ENCODE assay signal across 25 mouse cellular contexts in the genomic region with DNA sequence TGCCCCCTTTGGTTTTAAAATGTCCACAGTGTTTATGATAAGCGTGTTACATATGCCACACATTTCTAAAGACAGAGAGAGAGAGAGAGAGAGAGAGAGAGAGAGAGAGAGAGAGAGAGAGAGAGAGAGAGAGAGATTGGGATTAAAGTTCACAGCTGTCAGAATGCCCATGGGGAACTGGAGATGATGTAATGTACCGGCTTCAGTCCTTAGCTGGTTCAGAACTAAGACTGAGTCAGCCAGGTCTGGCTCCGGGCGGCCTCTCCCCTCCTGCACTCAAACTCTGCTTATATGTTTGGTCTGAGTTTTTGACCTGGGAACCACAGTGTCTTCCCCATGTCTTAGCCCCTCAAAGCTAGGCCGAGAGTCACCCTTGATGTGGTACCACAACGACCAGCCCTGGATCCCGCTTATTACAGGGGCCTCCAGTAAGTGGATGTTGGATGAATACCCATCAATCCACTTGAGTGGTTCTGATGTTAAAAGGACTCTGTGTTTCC. TPM values are rescaled to one million over a fixed set of nuclear protein-coding genes. Genes with fewer than 3 reads are reported as not detected.
A peak's percentile ranks its signal among the peaks of the same experiment; 100 is the strongest.
DNase-seq lines count a peak whose midpoint lies in the region; ATAC-seq and TF ChIP-seq lines count a peak whose summit lies in the region.
"Had no signal": no experiment of that assay in that cellular context is flagged by ENCODE, and none has a peak within 500 bp of the region (broad histone marks: within the 10 kb centered on the region; RNA-seq: fewer than 3 reads in every experiment).

No protein-coding gene starts in this region.

- peak overlapping the region; percentile 23; the same call in 1 of the 2 replicates for H3K27ac ChIP-seq in kidney, embryonic 15.5 days
- H3K27ac ChIP-seq in lung, postnatal 0 days (ENCODE audit: low read length) = peak overlapping the region; percentile 69
- no peak overlapping the region for H3K27ac ChIP-seq in forebrain, embryonic 12.5 days
- H3K27ac ChIP-seq in forebrain, postnatal 0 days (ENCODE audit: low read depth, low read length) = no peak overlapping the region
- H3K27ac ChIP-seq: forebrain, embryonic 15.5 days; heart, adult 2 months; heart, embryonic 13.5 days; hindbrain, embryonic 14.5 days; layer of hippocampus, adult 2 months; midbrain, embryonic 12.5 days had no signal

- no peak for TF ChIP-seq CTCF in lung, postnatal 0 days (IDR thresholded peaks at IDR 0.05)
- no peak for TF ChIP-seq CTCF in forebrain, postnatal 0 days (IDR thresholded peaks at IDR 0.05; ENCODE audit: low read depth)

- ATAC-seq in kidney, embryonic 15.5 days (replicated peaks; ENCODE audit: low FRiP score) = no peak
- no peak for ATAC-seq in lung, postnatal 0 days
- ATAC-seq in forebrain, embryonic 12.5 days (ENCODE audit: low FRiP score) = no peak
- ATAC-seq in forebrain, postnatal 0 days = no peak
- ATAC-seq: forebrain, embryonic 15.5 days; inflammation-experienced regulatory T-cells, adult 6 months had no signal

- no peak overlapping the region for H3K4me3 ChIP-seq in kidney, embryonic 15.5 days (replicated peaks)
- no peak overlapping the region for H3K4me3 ChIP-seq in lung, postnatal 0 days (ENCODE audit: low read depth, low read length)
- H3K4me3 ChIP-seq in forebrain, embryonic 12.5 days (replicated peaks) = no peak overlapping the region
- H3K4me3 ChIP-seq in forebrain, postnatal 0 days (ENCODE audit: low read depth, low read length) = no peak overlapping the region
- H3K4me3 ChIP-seq: embryonic facial prominence, embryonic 13.5 days; forebrain, embryonic 15.5 days; heart, adult 2 months; heart, embryonic 13.5 days; layer of hippocampus, adult 2 months; midbrain, embryonic 12.5 days had no signal

- H3K4me1 ChIP-seq in kidney, embryonic 15.5 days = peaks cover 40% of the 10 kb centered on the region
- H3K4me1 ChIP-seq in lung, postnatal 0 days (ENCODE audit: insufficient read depth, low read depth, low read length) = peaks cover 28% of the 10 kb centered on the region
- H3K4me1 ChIP-seq in forebrain, embryonic 12.5 days = no peaks in the 10 kb centered on the region
- H3K4me1 ChIP-seq in forebrain, postnatal 0 days (ENCODE audit: insufficient read depth) = no peaks in the 10 kb centered on the region
- H3K4me1 ChIP-seq: midbrain, embryonic 12.5 days had no signal

- no peaks in the 10 kb centered on the region for H3K9me3 ChIP-seq in kidney, embryonic 15.5 days (replicated peaks)
- H3K9me3 ChIP-seq in lung, postnatal 0 days (ENCODE audit: low read length) = no peaks in the 10 kb centered on the region
- no peaks in the 10 kb centered on the region for H3K9me3 ChIP-seq in forebrain, embryonic 12.5 days
- H3K9me3 ChIP-seq in forebrain, postnatal 0 days (ENCODE audit: low read length) = no peaks in the 10 kb centered on the region
- H3K9me3 ChIP-seq: embryonic facial prominence, embryonic 13.5 days; forebrain, embryonic 15.5 days; heart, embryonic 13.5 days; midbrain, embryonic 12.5 days had no signal

- no peaks in the 10 kb centered on the region for H3K36me3 ChIP-seq in kidney, embryonic 15.5 days
- H3K36me3 ChIP-seq in lung, postnatal 0 days (ENCODE audit: insufficient read depth, low read length) = no peaks in the 10 kb centered on the region
- no peaks in the 10 kb centered on the region for H3K36me3 ChIP-seq in forebrain, embryonic 12.5 days (replicated peaks)
- H3K36me3 ChIP-seq in forebrain, postnatal 0 days (ENCODE audit: insufficient read depth) = no peaks in the 10 kb centered on the region
- H3K36me3 ChIP-seq: embryonic facial prominence, embryonic 13.5 days; forebrain, embryonic 15.5 days; heart, embryonic 13.5 days; midbrain, embryonic 12.5 days had no signal

- H3K9ac ChIP-seq in kidney, embryonic 15.5 days = no peak overlapping the region
- no peak overlapping the region for H3K9ac ChIP-seq in lung, postnatal 0 days (replicated peaks; ENCODE audit: low read depth)
- no peak overlapping the region for H3K9ac ChIP-seq in forebrain, embryonic 12.5 days
- H3K9ac ChIP-seq in forebrain, postnatal 0 days = no peak overlapping the region
- H3K9ac ChIP-seq: embryonic facial prominence, embryonic 13.5 days; forebrain, embryonic 15.5 days; heart, embryonic 13.5 days; hindbrain, embryonic 14.5 days; midbrain, embryonic 12.5 days had no signal

- 56% methylated on average over 7 of the region's 7 CpGs for WGBS in kidney, embryonic 15.5 days
- WGBS in lung, postnatal 0 days = 62% methylated on average over 7 of the region's 7 CpGs
- 67% methylated on average over 7 of the region's 7 CpGs for WGBS in forebrain, embryonic 12.5 days
- WGBS in forebrain, postnatal 0 days = 55% methylated on average over 7 of the region's 7 CpGs

- DNase-seq in adrenal gland, adult 2 months = peak; percentile 21
- no peak for DNase-seq in adrenal gland, adult 8-10 months
- DNase-seq in kidney, adult 8-10 months = no peak
- peak; percentile 57 for DNase-seq in lung, postnatal 0 days (ENCODE audit: low spot score)
- no peak for DNase-seq in lung, postnatal 14 days
- DNase-seq in forebrain, postnatal 0 days = no peak
- DNase-seq: cerebellum, adult 2 months; cerebellum, postnatal 25 days; gastrocnemius, postnatal 10 days; kidney, adult 18-20 months; kidney, postnatal 25 days; lung, adult 18-20 months; right cerebral cortex, postnatal 25 days; thymus, postnatal 14 days had no signal

- 0 out of 2 replicates have a peak, but pooled peaks cover 5% of the 10 kb centered on the region for H3K27me3 ChIP-seq in kidney, embryonic 15.5 days
- no peaks in the 10 kb centered on the region for H3K27me3 ChIP-seq in lung, postnatal 0 days (replicated peaks; ENCODE audit: insufficient read depth, low read length)
- peaks cover 17% of the 10 kb centered on the region; the same call in 1 of the 2 replicates for H3K27me3 ChIP-seq in forebrain, embryonic 12.5 days
- H3K27me3 ChIP-seq in forebrain, postnatal 0 days (ENCODE audit: insufficient read depth, low read length) = no peaks in the 10 kb centered on the region
- H3K27me3 ChIP-seq: forebrain, embryonic 15.5 days had no signal

- no peak overlapping the region for H3K4me2 ChIP-seq in kidney, embryonic 15.5 days
- no peak overlapping the region for H3K4me2 ChIP-seq in lung, postnatal 0 days (replicated peaks; ENCODE audit: low read depth, low read length)
- H3K4me2 ChIP-seq in forebrain, embryonic 12.5 days = no peak overlapping the region
- no peak overlapping the region for H3K4me2 ChIP-seq in forebrain, postnatal 0 days (ENCODE audit: low read depth)
- H3K4me2 ChIP-seq: embryonic facial prominence, embryonic 13.5 days; forebrain, embryonic 15.5 days; heart, embryonic 13.5 days; hindbrain, embryonic 14.5 days; liver, embryonic 11.5 days; midbrain, embryonic 12.5 days had no signal

- no peak for TF ChIP-seq EP300 in lung, postnatal 0 days (IDR thresholded peaks at IDR 0.05)

RNA-seq across cellular contexts. Expression of gene Tbx2, which starts 55.4 kb away (rescaled TPM):
- total RNA-seq in adrenal gland, adult 2 months (2021) = 10 to 100 TPM; 16.8 to 29.0 TPM
- 54.5 and 56.0 TPM in 2 replicates for polyA plus RNA-seq in adrenal gland, adult 2 months (2012; rRNA removed)
- 10 to 100 TPM; 23.4 to 30.5 (median 24.9) TPM for total RNA-seq in adrenal gland, adult 8-10 months (2022)
- polyA plus RNA-seq in kidney, embryonic 15.5 days (2015; fragmentation: Nextera tagmentation; extraction: Ambion mirVana) = 11.2 and 11.4 TPM in 2 replicates
- 43.6 and 49.6 TPM in 2 replicates for polyA plus RNA-seq in lung, postnatal 0 days (2015; fragmentation: Nextera tagmentation; extraction: Ambion mirVana)
- polyA plus RNA-seq in forebrain, embryonic 12.5 days (2016; fragmentation: Nextera tagmentation; extraction: Ambion mirVana) = 0.81 and 1.0 TPM in 2 replicates
- 1.9 and 5.1 TPM in 2 replicates for total RNA-seq in forebrain, postnatal 0 days (2014; rRNA removed)
- polyA plus RNA-seq in forebrain, postnatal 0 days (2015; fragmentation: Nextera tagmentation; extraction: Ambion mirVana) = 0.42 and 0.44 TPM in 2 replicates
- polyA plus RNA-seq: inflammation-experienced regulatory T-cells, adult 6 months had no signal

Comparison
In these comparisons a context has a peak if more than half of its experiments do, and no peak if none do; other contexts are left out.
1. DNase-seq: peak in adrenal gland, adult 2 months (single experiment) and lung, postnatal 0 days (single experiment); none in adrenal gland, adult 8-10 months (single experiment), kidney, adult 8-10 months (0 of 2), lung, postnatal 14 days (single experiment) and forebrain, postnatal 0 days (single experiment).
2. H3K27ac ChIP-seq: peak in kidney, embryonic 15.5 days (single experiment) and lung, postnatal 0 days (single experiment); none in forebrain, embryonic 12.5 days (single experiment) and forebrain, postnatal 0 days (single experiment).